Mouse (Mus musculus) duodenum, adult 2 months (tissue): ENCODE measurements around the gene Ubr4. TPM values are rescaled to one million over a fixed set of nuclear protein-coding genes. Genes with fewer than 3 reads are reported as not detected.

Experiments
- polyA plus RNA-seq: library from polyadenylated mRNA; depleted of rRNA; stranded (reverse); fragments of >200 nt; gene quantifications from 2 replicates; pipeline ENCODE4 v1.2.3, GENCODE M21; 2012; ENCODE audit warnings: low replicate concordance; rRNA removed

Ubr4 gene
- 131 and 144 TPM in 2 replicates for polyA plus RNA-seq

GRCm38 (mm10) chr4:139351931-139352711 lies at the start of gene Ubr4, which contains the start of the genes Mrto4 and Emc1:
TSS of gene Ubr4 (plus strand) at chr4:139352609.
TSS of gene Mrto4 (minus strand) at chr4:139352576.
TSS of gene Emc1 (plus strand) at chr4:139352587.

DNA sequence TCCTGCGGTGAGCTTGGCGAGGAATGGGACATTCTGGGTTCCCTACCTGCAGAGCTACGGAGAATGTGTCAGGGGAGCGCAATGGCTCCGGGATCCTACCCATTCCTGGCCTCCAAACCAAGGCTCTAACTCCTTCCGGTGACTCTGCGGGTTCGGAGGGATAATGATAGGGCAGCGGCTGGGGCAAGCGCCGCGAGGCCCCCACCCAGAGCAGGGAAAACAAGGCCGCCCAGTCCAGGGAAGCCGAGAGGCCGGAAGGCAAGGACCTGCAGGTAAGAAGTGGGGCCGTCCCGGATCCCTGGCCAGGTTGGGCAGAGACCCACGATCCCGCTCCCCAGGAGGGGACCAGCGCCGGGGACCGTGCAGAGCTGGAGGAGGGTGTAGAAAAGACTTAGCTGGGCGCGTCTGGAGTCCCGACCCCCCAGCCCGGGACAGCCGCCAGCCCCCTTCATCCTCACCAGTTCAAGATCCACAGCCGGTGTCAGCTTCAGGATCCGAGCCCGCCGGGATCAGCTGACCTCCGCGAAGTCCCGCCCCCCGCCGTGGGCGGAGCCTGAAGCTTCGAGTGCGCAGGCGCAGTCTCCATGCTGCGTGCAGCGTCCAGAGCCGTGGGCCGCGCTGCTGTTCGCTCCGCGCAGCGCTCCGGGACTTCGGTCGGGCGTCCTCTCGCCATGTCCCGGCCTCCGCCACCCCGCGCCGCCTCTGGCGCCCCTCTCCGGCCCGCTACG lies 42.1 kb upstream of the Ubr4 start, which contains the start of the genes Pqlc2 and Akr7a5:
Gene Pqlc2, minus strand, starts transcription at position 538 of the 728 bp plus-strand sequence.
Gene Akr7a5, plus strand, starts transcription at position 574 of the 728 bp plus-strand sequence.

DNA sequence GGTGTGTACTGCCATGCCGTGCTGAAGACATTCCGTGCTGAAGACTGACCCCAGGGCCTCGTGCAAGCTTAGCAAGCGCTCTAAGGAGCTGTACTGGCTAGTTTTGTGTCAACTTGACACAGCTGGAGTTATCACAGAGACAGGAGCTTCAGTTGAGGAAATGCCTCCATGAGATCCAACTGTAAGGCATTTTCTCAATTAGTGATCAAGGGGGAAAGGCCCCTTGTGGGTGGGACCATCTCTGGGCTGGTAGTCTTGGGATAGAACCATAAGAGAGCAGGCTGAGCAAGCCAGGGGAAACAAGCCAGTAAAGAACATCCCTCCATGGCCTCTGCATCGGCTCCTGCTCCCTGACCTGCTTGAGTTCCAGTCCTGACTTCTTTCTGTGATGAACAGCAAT lies 177.8 kb downstream of the Ubr4 start, which contains the start of gene Iffo2:
Gene Iffo2, plus strand, starts transcription at position 301 of the 400 bp plus-strand sequence.

Other genes with a start within 250 kb of the Ubr4 start
- 21.5 and 48.2 TPM in 2 replicates for gene Minos1, start 221.5 kb upstream of the Ubr4 start, polyA plus RNA-seq
- 90.5 and 258 TPM in 2 replicates for gene Capzb, start 159.7 kb upstream of the Ubr4 start, polyA plus RNA-seq
- 36.9 and 60.6 TPM in 2 replicates for gene Pqlc2, start 41.9 kb upstream of the Ubr4 start, polyA plus RNA-seq
- 172 and 409 TPM in 2 replicates for gene Akr7a5, start 41.9 kb upstream of the Ubr4 start, polyA plus RNA-seq
- 6.3 and 10.8 TPM in 2 replicates for gene Mrto4, start within 50 bp of the Ubr4 start, polyA plus RNA-seq
- gene Emc1, start within 50 bp of the Ubr4 start, polyA plus RNA-seq, result 10.5 and 17.2 TPM in 2 replicates
- gene Iffo2, start 177.9 kb downstream of the Ubr4 start, polyA plus RNA-seq, result 2.4 and 4.3 TPM in 2 replicates